Mouse (Mus musculus) ovary, postnatal 10 days (tissue): ENCODE measurements around the gene Sval2.

Source experiments
- DNase-seq: peaks from one replicate; pipeline ENCODE4 v3.0.0; 2022; ENCODE audit warnings: low spot score

Gene Sval2

GRCm38 (mm10) chr6:41852689-41853088, at the start of gene Sval2:
Gene Sval2, plus strand, starts transcription at chr6:41852989.
- no peak for DNase-seq

- DNase-seq = no peak
Measured at GRCm38 (mm10) chr6:41824086-41824485, 28.7 kb upstream of the Sval2 start.

- no peak for DNase-seq
Measured at GRCm38 (mm10) chr6:41829516-41829915, 23.3 kb upstream of the Sval2 start.

GRCm38 (mm10) chr6:41847235-41847634, 5.6 kb upstream of the Sval2 start, which contains the start of gene Pip:
Gene Pip, plus strand, starts transcription at chr6:41847535.
- DNase-seq = no peak

DNA sequence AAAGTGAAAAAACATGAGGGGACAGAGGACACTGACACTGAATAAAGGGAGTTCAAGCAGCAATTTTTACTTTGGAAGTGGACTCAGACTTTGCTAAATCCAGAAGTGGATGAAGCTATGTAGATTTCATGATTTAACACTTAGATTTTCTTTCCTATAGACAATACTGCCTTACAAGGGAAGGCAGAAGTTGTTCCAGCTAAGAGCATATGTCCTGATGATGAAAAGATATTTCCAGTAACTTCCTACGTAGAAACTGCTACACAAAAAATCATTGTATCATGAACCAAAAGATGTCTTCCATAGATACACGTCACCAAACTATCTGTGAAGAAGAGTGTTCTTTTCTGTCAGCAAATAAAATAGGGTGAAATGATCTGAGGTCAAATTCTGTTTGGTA, 11.2 kb downstream of the Sval2 start:
- DNase-seq = no peak

DNA sequence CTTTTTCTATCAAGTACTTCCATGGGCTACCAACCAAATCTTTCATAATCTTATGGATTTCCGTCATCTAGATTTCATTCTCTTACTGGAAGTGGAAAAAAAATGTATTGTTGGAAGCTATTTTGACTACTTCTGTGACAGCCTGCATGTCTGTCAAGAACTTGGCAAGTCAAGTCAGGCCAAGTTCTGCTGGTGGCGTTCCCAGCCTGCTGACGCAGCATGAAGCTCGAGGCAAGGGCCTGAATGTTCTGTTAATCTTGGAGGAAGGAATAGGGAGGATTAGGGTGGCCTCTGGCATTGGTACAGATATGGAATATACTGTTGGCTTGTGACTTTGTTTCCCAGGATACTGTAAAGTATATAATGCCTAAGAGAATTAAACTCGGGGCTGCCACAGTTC, 58.8 kb downstream of the Sval2 start:
- no peak for DNase-seq
